Mouse (Mus musculus) layer of hippocampus, adult 2 months (tissue): ENCODE data around the gene Fcho1. TPM values are rescaled to one million over a fixed set of nuclear protein-coding genes. Genes with fewer than 3 reads are reported as not detected.

Source experiments
- DNase-seq, 2 experiments: peaks; one replicate each; pipeline ENCODE4 v3.0.0; 2022; ENCODE audit warnings: low spot score in 2 of 2
- H3K27ac ChIP-seq: fragments of 200-600 bp; 2 replicates; pipeline ENCODE4 v1.8.1; 2022
- H3K4me3 ChIP-seq: fragments of 200-600 bp; 2 replicates; pipeline ENCODE4 v1.8.1; 2022; ENCODE audit warnings: mild to moderate bottlenecking
- CTCF ChIP-seq: fragments of 200-600 bp; conservative IDR thresholded peaks from 2 replicates; pipeline ENCODE4 v1.8.1; 2022; ENCODE audit warnings: antibody characterized with exemption, mild to moderate bottlenecking, moderate library complexity
- total RNA-seq, 2 experiments: library from RNA; stranded (reverse); gene quantifications; 2 replicates each; pipeline ENCODE4 v1.2.3; 2021

Fcho1 gene
- total RNA-seq, 2 experiments from 2014 or later = 101 to 112 TPM

DNA sequence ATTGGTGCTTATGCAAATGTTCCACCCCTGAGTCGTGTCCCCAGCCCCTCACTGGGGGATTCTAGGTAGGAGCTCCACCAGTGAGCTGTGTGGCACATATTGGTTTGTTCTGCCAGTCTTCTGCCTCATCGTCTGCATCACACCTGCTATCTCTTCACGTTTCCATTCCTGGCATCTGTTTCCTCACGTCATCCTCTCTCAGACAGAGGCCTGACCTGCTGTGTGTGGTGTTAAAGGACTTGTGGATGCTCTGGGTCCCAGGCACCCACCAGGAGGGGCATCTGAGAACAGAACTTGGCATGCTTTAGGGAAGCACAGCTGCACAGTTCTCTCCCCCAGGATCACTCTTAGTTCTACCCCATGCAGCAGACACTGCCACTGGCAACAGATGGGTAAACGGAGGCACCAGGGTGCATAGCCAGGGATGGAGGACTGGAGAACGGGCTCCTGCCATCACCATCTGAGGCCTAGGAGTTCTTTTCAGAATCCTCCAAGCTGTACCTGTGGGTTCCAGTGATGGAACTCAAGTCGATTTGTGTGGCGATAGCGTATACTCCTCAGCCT is 50.0 kb downstream of the Fcho1 start:
- Histone ChIP-seq H3K4me3 (peak overlapping the region; percentile 80), H3K27ac (peak overlapping the region; percentile 94)
- DNase-seq = no peak
- no peak for TF ChIP-seq CTCF

DNA sequence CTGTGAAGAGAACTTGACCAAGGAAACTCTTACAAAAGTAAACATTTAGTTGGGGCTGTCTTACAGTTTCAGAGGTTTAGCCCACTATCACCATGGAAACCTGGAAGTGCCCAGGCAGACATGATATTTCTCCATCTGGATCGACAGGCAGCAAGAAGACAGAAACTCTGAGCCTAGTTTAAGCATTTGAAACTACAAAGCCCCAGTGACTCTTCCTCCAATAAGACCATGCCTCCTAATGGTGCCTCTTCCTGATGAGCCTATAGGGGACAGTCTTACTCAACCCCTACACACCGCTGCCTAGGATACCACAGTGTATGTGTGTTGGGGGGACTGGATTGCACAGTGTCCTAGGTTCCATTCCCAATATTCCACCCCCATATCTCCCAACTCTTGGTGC is 51.4 kb downstream of the Fcho1 start:
- peak overlapping the region; percentile 94; the same call in 1 of the 2 replicates for H3K27ac ChIP-seq
- no peak for TF ChIP-seq CTCF
- no peak overlapping the region for H3K4me3 ChIP-seq
- DNase-seq = peak in 1 of 2 experiments; percentile 63

DNA sequence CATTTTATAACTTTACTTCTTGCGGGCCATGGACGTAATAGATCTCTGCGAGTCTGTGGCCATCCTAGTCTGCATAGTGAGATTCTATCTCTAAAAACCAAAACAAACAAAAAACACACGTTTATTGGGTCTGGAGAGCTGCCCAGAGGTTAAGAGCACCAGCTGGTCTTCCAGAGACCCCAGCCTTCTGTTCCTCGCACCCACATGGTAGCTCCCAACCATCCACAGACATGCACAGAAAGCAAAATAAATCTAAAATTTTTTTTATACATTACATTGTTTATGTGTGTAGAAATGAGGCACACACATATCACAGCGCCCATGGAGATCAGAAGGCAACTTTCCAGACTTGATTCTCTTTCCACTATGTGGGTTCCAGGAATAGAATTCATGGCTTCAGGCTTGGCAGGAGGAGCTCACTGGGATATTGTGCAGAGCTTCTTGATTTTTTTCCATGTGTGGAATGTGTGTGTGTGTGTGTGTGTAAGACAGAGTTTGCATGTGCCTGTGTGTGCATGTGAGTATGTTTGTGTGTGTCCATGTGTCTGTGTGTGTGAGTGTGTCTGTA is 53.3 kb downstream of the Fcho1 start:
- TF ChIP-seq CTCF = no peak
- Histone ChIP-seq H3K27ac (peak overlapping the region; percentile 98), H3K4me3 (peak overlapping the region; percentile 87)
- no peak for DNase-seq

DNA sequence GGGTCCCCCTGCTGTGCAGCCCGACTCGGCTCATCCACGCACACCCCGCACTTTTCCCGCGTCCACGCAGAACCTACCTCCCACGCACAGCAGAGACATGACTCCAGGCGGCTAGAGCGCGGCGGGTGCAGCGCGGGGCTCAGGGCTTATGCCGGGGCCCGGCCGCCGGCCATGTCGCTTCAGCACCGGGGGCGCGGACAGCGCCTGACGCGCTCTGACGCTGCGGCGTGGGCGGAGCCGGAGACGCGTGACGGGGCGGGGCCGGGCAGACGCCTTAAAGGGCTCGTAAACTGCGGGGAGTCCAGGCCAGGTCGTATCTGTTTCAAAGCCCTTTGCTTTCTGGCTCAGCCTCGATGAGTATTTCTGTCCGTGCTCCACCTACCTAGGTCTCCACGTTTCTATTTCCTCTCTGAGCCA is 54.0 kb downstream of the Fcho1 start, which contains the start of gene Unc13a:
TSS of gene Unc13a (minus strand) at position 209 of the 417 bp plus-strand sequence.
- Histone ChIP-seq H3K27ac (peak within 1 kb of the TSS; percentile 98), H3K4me3 (peak within 1 kb of the TSS; percentile 87)
- peak; percentile 89 to 93 for DNase-seq
- 0 out of 2 replicates have a peak, but pooled peaks have one; percentile 10 for TF ChIP-seq CTCF

DNA sequence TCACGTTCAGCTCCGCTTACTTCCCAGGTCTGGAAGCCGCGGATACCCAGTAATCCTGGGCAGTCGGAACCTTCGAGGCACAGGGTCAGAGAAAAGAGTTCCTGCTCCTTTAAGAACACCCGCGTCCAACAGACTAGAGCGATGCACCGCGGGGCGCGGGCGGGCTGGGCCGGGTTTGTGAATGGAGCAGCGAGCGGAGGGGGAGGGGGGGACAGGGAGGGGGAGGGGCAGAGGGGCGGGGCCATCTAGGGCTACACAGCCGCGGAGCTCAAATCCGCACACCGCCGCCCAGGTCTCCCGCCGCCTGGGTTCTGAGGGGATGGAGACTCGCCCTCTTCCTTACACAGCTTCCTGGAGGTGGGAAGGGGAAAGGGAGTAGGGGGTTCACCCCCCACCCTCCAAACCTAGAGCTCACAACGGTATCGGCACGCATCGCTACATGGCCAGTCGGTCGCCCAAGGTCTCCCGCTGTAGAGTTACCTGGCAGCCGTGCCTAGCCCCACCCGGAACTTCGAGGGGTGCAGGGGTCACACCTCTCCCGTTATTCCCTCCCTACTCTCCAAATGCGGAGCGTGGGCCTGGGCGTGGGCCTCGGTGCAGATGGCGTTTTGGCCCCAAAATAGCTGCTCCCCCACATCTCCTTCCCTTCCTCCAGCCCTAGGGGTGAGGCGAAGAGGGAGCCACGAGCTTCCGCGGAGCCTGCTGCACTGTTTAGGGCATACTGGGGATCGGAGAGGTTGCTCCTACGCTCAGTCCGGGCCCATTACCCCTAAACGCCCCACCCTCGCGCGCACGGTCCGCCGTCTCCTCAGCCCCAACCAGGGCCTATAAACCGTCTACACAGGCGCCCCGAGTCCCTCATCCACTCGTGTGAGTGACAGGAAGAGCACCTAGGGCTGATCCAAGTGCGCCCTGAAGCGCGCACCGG is 54.6 kb downstream of the Fcho1 start:
- Histone ChIP-seq H3K4me3 (peak overlapping the region; percentile 87), H3K27ac (peak overlapping the region; percentile 98)
- no peak for TF ChIP-seq CTCF
- DNase-seq = peak; percentile 75 to 78

DNA sequence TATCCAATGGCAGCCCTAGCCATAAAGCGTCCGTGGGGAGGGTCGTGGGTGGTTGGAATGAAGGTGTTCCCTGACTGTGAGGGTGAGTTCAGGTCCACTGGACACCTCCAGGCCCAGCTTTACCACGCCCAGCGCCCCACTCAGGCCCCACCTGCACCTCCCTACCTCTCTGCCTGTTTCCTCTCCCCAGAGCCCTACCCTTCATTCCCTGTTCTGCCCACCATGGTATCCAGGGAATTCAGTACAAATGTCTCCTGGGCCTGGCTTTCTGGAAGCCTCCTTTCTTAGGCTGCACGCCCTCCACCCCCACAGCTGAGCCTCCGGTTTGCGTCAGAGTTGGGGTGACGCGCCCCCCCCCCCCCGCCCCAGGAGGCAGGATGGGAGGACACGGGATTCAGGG is 55.3 kb downstream of the Fcho1 start:
- H3K27ac ChIP-seq = peak overlapping the region; percentile 98
- DNase-seq = no peak
- no peak for TF ChIP-seq CTCF

DNA sequence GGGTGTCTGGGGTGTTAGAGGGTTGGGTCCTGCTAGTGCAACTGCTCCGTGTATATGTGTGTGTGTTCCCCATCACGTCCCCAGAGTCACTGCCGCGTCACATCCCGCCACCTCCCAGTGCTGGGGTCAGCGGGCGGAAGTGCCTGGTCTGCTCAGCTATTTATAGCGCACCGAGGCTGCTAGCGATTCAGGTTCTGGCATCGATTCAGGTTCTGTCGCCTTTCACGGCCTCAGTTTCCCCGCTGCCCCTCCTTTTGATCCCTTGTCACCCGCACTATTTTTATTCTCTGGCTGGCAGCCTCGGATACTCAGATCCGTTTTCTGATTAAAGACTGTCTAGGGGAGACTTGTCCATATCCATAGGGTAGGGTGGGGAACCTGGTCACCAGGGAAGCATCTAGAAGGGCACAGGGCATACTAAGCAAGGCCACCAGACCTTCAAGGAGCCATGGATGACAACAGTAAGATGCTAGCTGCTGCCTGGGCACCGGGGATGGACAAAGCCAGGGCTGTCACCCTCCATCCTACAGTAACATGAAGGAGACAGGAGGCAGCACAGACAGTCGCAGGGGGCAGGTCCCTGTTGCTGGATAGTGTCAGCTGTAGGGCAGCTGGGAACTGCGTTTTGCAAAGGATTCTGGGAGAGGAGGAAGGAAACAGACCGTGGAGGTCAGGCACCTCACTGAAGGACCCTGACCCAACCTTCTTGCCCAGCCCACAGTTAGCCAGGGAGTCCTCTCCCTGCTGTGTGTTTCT is 57.1 kb downstream of the Fcho1 start:
- peak overlapping the region; percentile 53; the same call in 1 of the 2 replicates for H3K27ac ChIP-seq
- DNase-seq = no peak

More for the DNA sequence above, 55.3 kb downstream of the Fcho1 start:
- H3K4me3 ChIP-seq = peak overlapping the region; percentile 87

DNA sequence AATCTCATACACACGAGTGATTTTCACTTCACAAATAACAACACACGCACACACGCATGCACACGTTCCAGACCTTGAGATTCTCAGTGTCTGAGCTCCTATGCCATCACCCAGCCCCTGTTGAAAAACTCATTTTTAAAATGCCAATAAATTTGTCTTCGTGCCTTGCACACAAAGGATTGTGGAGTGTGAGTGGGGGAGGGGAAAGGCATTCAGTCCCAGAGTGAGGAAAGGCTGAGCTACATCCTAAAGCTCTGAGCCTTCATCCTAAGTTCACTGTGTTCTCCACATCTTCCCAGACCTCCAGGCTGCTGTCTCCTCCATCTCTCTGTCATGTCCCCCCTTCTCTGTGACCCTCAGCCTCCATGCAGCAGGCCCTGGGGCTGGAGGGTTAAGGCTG is 58.3 kb downstream of the Fcho1 start:
- no peak for DNase-seq
- no peak overlapping the region for H3K27ac ChIP-seq
- no peak for TF ChIP-seq CTCF
- no peak overlapping the region for H3K4me3 ChIP-seq

More for the DNA sequence above, 57.1 kb downstream of the Fcho1 start:
- no peak for TF ChIP-seq CTCF
- peak overlapping the region; percentile 32 for H3K4me3 ChIP-seq

DNA sequence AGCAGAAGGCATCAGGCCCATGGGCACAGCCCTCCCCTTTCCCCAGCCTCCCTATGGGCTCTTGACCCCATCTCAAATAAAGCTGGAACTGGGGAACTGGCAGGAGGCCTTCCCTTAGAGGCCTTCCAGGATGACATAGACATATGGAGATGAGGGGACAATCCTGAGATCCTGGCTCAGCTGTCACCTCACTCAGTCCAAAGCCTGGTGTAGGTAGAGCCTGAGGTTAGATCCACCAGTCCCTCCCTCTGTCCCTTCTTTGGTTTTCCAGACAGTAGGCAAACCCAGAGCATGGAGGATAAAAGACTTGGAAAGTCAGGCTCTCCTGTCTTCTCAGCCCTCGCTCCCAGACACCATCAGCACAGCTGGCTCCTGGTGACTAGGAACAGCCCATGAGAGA is 58.7 kb downstream of the Fcho1 start:
- H3K27ac ChIP-seq = no peak overlapping the region
- DNase-seq = no peak
- TF ChIP-seq CTCF = no peak
- H3K4me3 ChIP-seq = no peak overlapping the region

DNA sequence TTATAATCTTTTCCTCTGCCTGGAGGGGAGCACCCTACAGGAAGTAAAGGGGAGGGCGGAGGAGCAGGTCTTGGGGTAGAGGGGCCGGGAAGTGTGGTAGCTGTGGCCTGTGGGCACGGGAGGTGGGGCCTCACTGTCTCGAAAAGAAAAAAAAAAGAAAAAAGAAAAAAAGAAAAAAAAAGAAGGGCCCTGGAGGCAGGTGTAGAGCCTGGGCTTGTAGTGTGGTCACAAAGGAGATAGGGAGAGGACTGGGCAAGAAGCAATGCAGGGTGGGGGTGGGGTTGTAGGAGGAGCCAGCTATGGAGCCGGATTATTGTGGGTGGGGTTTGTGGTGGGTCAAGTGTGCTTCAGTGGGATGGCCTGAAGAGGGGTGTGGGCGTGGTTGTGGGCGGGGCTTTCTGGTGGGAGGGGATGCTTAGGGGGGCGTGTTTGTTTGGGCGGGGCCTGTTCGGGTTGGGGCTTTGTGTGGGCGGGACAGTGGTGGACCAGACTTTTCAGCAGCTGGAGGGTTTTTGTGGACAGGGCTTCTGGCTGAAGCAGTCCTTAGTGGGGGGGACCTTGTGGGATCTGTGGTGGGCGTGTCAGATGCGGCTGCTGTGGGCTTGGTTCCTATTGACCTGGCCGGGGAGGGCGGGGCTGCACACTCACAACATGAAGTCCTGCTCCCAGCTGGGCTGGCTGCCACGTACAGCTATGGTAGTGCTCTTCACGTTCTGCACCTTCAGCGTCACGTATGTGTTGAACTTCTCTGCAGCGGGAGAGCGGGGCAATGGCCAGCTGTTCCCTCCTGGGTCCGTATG is 60.0 kb downstream of the Fcho1 start:
- DNase-seq = no peak
- Histone ChIP-seq H3K4me3 (no peak overlapping the region), H3K27ac (no peak overlapping the region)
- TF ChIP-seq CTCF = no peak

DNA sequence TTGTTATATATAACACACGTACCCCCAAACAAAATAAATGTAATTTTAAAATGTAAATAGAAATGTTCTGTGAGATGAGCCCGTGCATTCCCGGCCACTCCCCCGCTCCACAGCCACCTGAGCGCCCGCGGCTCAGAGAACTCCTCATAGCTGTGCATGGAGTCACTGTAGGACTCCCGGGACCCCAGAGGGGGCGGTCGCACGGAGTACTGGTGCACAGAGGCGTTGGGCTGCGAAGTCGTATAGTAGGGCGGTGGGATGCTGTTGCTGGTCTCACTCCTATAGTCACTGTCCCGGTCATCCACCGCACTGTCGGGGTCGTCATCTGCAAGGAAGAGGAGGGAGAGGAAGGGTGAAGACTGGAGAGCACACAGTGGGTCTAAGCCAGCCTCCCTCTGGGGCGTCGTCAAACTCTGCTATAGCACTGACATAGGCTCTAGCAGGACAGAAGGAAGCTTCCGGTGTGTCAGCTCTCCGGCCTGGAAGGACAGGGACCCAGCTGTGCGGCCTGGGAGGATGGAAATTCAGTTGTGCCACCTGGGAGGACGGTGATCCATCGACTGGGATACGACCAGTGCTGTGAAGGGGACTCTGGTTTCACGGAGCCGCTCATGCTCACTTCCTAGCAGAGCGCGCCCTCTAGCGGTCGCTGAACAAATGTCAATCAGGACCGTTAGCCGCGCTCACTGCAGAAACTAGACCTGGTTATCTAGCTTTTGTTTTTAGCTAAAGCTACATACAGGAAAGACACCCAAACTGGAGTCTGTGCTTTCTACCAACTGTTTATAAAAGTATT is 65.0 kb downstream of the Fcho1 start:
- H3K27ac ChIP-seq = 0 out of 2 replicates have a peak overlapping the region, but pooled peaks have one; percentile 40
- DNase-seq = peak; percentile 82 to 91
- TF ChIP-seq CTCF = peak; percentile 97
- H3K4me3 ChIP-seq = no peak overlapping the region
